Mouse (Mus musculus) frontal cortex, adult (tissue): ENCODE data around the gene Catsperg1.
A peak's percentile ranks its signal among the peaks of the same experiment; 100 is the strongest.
"Not testable (repeated sequence)": the region's sequence is repeated elsewhere in the genome, so short reads cannot be mapped to it uniquely, and the experiment has no call there.

Experiments
- ATAC-seq: cut with Nextera tagmentation; 2 replicates; pipeline ENCODE4 v1.9.2; 2017; ENCODE audit warnings: mild to moderate bottlenecking, moderate library complexity, mixed read lengths; ENCODE audit not compliant: low TSS enrichment

Catsperg1 gene

GRCm38 (mm10) chr7:29213675-29214082 lies at the start of gene Catsperg1:
TSS of gene Catsperg1 (minus strand) at chr7:29214035.
- ATAC-seq: no peak

- no peak for ATAC-seq
Observed at GRCm38 (mm10) chr7:29262151-29262550, 48.3 kb upstream of the Catsperg1 start.

GRCm38 (mm10) chr7:29259781-29260730 lies 46.2 kb upstream of the Catsperg1 start:
- no peak for ATAC-seq

- ATAC-seq: no peak
Observed at GRCm38 (mm10) chr7:29257368-29257767, 43.5 kb upstream of the Catsperg1 start.

GRCm38 (mm10) chr7:29255875-29256274 lies 42.0 kb upstream of the Catsperg1 start:
- no peak for ATAC-seq

GRCm38 (mm10) chr7:29253842-29254241 lies 40.0 kb upstream of the Catsperg1 start:
- ATAC-seq: no peak

GRCm38 (mm10) chr7:29251166-29251565 lies 37.3 kb upstream of the Catsperg1 start:
- ATAC-seq: no peak

- no peak for ATAC-seq
Observed at GRCm38 (mm10) chr7:29248261-29248841, 34.5 kb upstream of the Catsperg1 start, which contains the start of gene 2200002D01Rik. TSS of gene 2200002D01Rik (minus strand) at chr7:29248466.

- no peak for ATAC-seq
Observed at GRCm38 (mm10) chr7:29247706-29248105, 33.9 kb upstream of the Catsperg1 start.

GRCm38 (mm10) chr7:29247314-29247700 lies 33.5 kb upstream of the Catsperg1 start:
- ATAC-seq: peak; percentile 22; the same call in 1 of the 2 replicates

GRCm38 (mm10) chr7:29246619-29247313 lies 32.9 kb upstream of the Catsperg1 start:
- peak; percentile 18; the same call in 1 of the 2 replicates for ATAC-seq

GRCm38 (mm10) chr7:29246015-29246414 lies 32.2 kb upstream of the Catsperg1 start:
- no peak for ATAC-seq

- ATAC-seq: no peak
Observed at GRCm38 (mm10) chr7:29244732-29245416, 31.0 kb upstream of the Catsperg1 start.

- ATAC-seq: peak; percentile 96
Observed at GRCm38 (mm10) chr7:29238019-29238967, 24.5 kb upstream of the Catsperg1 start, which contains the start of gene Yif1b. TSS of gene Yif1b (plus strand) at chr7:29238329.

- not testable (repeated sequence) for ATAC-seq
Observed at GRCm38 (mm10) chr7:29237596-29237995, 23.8 kb upstream of the Catsperg1 start.

- ATAC-seq: no peak
Observed at GRCm38 (mm10) chr7:29236593-29236992, 22.8 kb upstream of the Catsperg1 start.

- ATAC-seq: no peak
Observed at GRCm38 (mm10) chr7:29234661-29235060, 20.8 kb upstream of the Catsperg1 start.

- ATAC-seq: no peak
Observed at GRCm38 (mm10) chr7:29233745-29234144, 19.9 kb upstream of the Catsperg1 start.

GRCm38 (mm10) chr7:29232247-29233013 lies 18.6 kb upstream of the Catsperg1 start, which contains the start of gene Kcnk6:
TSS of gene Kcnk6 (minus strand) at chr7:29232515.
- peak; percentile 34; the same call in 1 of the 2 replicates for ATAC-seq
